Mouse (Mus musculus): Measurements from ENCODE around the gene Ccdc30. TPM values are rescaled to one million over a fixed set of nuclear protein-coding genes. Genes with fewer than 3 reads are reported as not detected.
"Not testable (repeated sequence)": the region's sequence is repeated elsewhere in the genome, so short reads cannot be mapped to it uniquely, and the experiment has no call there.

The Ccdc30 gene
- polyA plus RNA-seq, 1 experiment from 2014 or later: 11.7 TPM

- Histone ChIP-seq H3K4me3 (peak overlapping the region; percentile 100), H3K9ac (replicated peaks) (peak overlapping the region; percentile 66), H3K27ac (replicated peaks) (peak overlapping the region; percentile 87), H3K4me1 (peaks cover 23% of the 10 kb centered on the region), H3K36me3 (peaks cover 7% of the 10 kb centered on the region), H3K27me3 (no peaks in the 10 kb centered on the region), H3K9me3 (no peaks in the 10 kb centered on the region), H3K4me2 (replicated peaks) (peak overlapping the region; percentile 70)
- WGBS: 10% methylated on average over 6 of the region's 6 CpGs
- ATAC-seq (ENCODE audit: low FRiP score, low read depth): no peak
Measured at GRCm38 (mm10) chr4:119295134-119295453, 120.2 kb downstream of the Ccdc30 start.

- H3K36me3 ChIP-seq: peaks cover 7% of the 10 kb centered on the region
- peak within 1 kb of the TSS; percentile 98 for H3K9ac ChIP-seq (replicated peaks)
- H3K4me1 ChIP-seq: peaks cover 23% of the 10 kb centered on the region
- H3K4me2 ChIP-seq (replicated peaks): peak within 1 kb of the TSS; percentile 90
- no peaks in the 10 kb centered on the region for H3K27me3 ChIP-seq
- ATAC-seq (ENCODE audit: low FRiP score, low read depth): peak; percentile 100
- WGBS: under 1% methylated on average over 60 of the region's 61 CpGs
- H3K9me3 ChIP-seq: no peaks in the 10 kb centered on the region
- H3K4me3 ChIP-seq: peak within 1 kb of the TSS; percentile 100
- peak within 1 kb of the TSS; percentile 93 for H3K27ac ChIP-seq (replicated peaks)
Measured at GRCm38 (mm10) chr4:119294415-119295133, 120.7 kb downstream of the Ccdc30 start, which contains the start of gene Ybx1. TSS of gene Ybx1 (minus strand) at chr4:119294604.

- H3K4me1 ChIP-seq: peaks cover 23% of the 10 kb centered on the region
- peak overlapping the region; percentile 98 for H3K9ac ChIP-seq (replicated peaks)
- under 1% methylated on average over 38 of the region's 80 CpGs for WGBS
- H3K9me3 ChIP-seq: no peaks in the 10 kb centered on the region
- H3K27me3 ChIP-seq: no peaks in the 10 kb centered on the region
- peaks cover 7% of the 10 kb centered on the region for H3K36me3 ChIP-seq
- H3K27ac ChIP-seq (replicated peaks): peak overlapping the region; percentile 93
- peak overlapping the region; percentile 90 for H3K4me2 ChIP-seq (replicated peaks)
- ATAC-seq (ENCODE audit: low FRiP score, low read depth): peak; percentile 38
- H3K4me3 ChIP-seq: peak overlapping the region; percentile 100
Measured at GRCm38 (mm10) chr4:119293574-119294258, 121.6 kb downstream of the Ccdc30 start.

DNA sequence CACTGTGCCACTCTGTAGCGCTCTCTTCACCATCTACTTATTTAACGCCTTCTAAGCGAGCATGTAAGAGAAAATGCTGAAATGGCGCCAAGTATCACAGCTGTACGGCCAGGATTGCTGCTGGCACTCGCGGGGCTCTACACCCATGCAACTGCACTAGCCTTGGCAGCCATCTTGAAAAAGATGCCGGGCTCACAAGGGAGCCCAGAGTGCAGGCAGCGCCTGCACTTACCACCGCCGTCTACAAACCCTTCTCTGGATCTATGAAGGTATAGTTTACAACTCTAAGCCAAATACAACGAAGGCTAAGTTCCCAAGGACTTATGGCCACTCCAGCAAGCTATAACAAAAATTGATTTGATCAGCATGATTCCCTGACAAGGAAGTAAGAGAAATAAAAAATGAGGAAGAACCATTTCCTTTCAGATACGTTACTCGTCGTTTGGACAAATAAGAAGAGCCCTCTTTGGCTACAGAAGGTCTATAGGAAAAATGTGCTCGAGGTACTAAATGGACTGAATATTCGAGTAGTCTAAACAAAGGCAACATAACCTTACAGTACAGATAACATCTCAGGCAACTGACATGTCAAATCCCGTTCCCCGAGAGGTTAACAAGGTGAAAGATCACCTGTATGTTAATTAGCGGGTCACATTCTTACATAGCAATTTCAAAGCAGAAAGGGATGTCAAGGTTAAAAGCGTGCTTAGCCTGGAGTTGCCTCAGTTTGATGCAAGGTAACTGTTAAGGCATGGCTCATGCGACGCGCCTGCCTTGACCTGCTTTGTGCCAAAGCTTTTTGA lies 122.3 kb downstream of the Ccdc30 start:
- ATAC-seq (ENCODE audit: low FRiP score, low read depth): no peak
- peak overlapping the region; percentile 100 for H3K4me3 ChIP-seq
- peaks cover 9% of the 10 kb centered on the region for H3K36me3 ChIP-seq
- peak overlapping the region; percentile 93 for H3K27ac ChIP-seq (replicated peaks)
- no peaks in the 10 kb centered on the region for H3K9me3 ChIP-seq
- 2% methylated on average over 24 of the region's 24 CpGs for WGBS
- H3K9ac ChIP-seq (replicated peaks): peak overlapping the region; percentile 98
- H3K27me3 ChIP-seq: no peaks in the 10 kb centered on the region
- H3K4me1 ChIP-seq: peaks cover 23% of the 10 kb centered on the region
- H3K4me2 ChIP-seq (replicated peaks): peak overlapping the region; percentile 90

- Histone ChIP-seq H3K4me2 (replicated peaks) (peak overlapping the region; percentile 90), H3K27ac (replicated peaks) (no peak overlapping the region), H3K9ac (replicated peaks) (peak overlapping the region; percentile 98), H3K27me3 (no peaks in the 10 kb centered on the region), H3K9me3 (no peaks in the 10 kb centered on the region), H3K4me1 (peaks cover 25% of the 10 kb centered on the region), H3K36me3 (peaks cover 14% of the 10 kb centered on the region), H3K4me3 (peak overlapping the region; percentile 100)
- no peak for ATAC-seq (ENCODE audit: low FRiP score, low read depth)
- 86% methylated on average over 1 of the region's 1 CpGs for WGBS
Measured at GRCm38 (mm10) chr4:119291921-119292320, 123.4 kb downstream of the Ccdc30 start.

GRCm38 (mm10) chr4:119285336-119285735 lies 130.0 kb downstream of the Ccdc30 start:
- Histone ChIP-seq H3K27ac (replicated peaks) (no peak overlapping the region), H3K27me3 (no peaks in the 10 kb centered on the region), H3K9me3 (no peaks in the 10 kb centered on the region), H3K4me1 (0 out of 2 replicates have a peak, but pooled peaks cover 3% of the 10 kb centered on the region), H3K9ac (replicated peaks) (no peak overlapping the region), H3K36me3 (peaks cover 61% of the 10 kb centered on the region), H3K4me3 (no peak overlapping the region), H3K4me2 (replicated peaks) (no peak overlapping the region)
- no peak for ATAC-seq (ENCODE audit: low FRiP score, low read depth)
- 88% methylated on average over 2 of the region's 2 CpGs for WGBS

DNA sequence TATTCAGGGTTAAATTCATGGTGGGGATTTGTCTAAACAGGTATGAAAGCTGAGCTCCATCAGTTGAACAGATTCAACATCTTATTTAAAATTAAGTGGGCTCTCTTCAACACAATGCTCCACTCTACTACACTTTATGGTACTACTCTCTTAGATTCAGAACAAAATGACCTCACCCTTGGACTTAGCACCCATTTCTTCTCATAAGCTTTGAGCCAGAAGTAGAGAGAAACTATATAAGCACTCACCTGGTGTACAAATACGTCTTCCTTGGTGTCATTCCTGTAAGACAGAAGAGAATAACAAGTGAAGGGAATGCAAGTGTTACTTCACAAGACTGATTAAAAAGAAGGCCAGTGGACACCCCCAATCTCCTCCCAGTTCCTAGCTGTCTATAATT lies 130.5 kb downstream of the Ccdc30 start:
- peaks cover 66% of the 10 kb centered on the region for H3K36me3 ChIP-seq
- 100% methylated on average over 1 of the region's 1 CpGs for WGBS

DNA sequence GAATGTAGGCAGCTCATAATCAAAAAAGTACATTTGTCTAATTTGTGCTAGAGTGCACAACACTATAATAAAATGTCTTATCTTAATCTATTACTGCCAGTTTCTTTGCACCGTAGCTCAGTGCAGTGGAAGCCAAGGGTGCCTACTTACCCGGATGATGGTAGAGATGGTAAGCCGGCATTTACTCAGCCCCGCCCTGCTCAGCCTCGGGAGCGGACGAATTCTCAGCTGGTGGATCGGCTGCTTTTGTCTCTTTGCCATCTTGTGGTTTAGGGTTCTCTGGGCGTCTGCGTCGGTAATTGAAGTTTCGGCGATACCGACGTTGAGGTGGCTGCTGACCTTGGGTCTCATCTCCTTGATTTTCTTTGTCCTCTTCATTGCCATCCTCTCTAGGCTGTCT lies 136.5 kb downstream of the Ccdc30 start:
- H3K4me2 ChIP-seq (replicated peaks); H3K27ac ChIP-seq (replicated peaks); H3K27me3 ChIP-seq; H3K9ac ChIP-seq (replicated peaks); H3K4me3 ChIP-seq; H3K4me1 ChIP-seq; H3K9me3 ChIP-seq; ATAC-seq (ENCODE audit: low FRiP score, low read depth): not testable (repeated sequence)
- 92% methylated on average over 15 of the region's 15 CpGs for WGBS
- peaks cover 94% of the 10 kb centered on the region for H3K36me3 ChIP-seq

More for the DNA sequence above, 130.5 kb downstream of the Ccdc30 start:
- 0 out of 2 replicates have a peak, but pooled peaks cover 3% of the 10 kb centered on the region for H3K4me1 ChIP-seq
- H3K9ac ChIP-seq (replicated peaks): no peak overlapping the region
- no peak overlapping the region for H3K4me3 ChIP-seq
- no peak overlapping the region for H3K4me2 ChIP-seq (replicated peaks)
- H3K27ac ChIP-seq (replicated peaks): no peak overlapping the region
- no peaks in the 10 kb centered on the region for H3K27me3 ChIP-seq
- ATAC-seq (ENCODE audit: low FRiP score, low read depth): no peak
- no peaks in the 10 kb centered on the region for H3K9me3 ChIP-seq

- Histone ChIP-seq H3K4me1 (no peaks in the 10 kb centered on the region), H3K9ac (replicated peaks) (no peak overlapping the region), H3K9me3 (no peaks in the 10 kb centered on the region), H3K4me2 (replicated peaks) (no peak overlapping the region), H3K27ac (replicated peaks) (no peak overlapping the region), H3K36me3 (peaks cover 93% of the 10 kb centered on the region), H3K27me3 (no peaks in the 10 kb centered on the region), H3K4me3 (no peak overlapping the region)
- ATAC-seq (ENCODE audit: low FRiP score, low read depth): no peak
- 86% methylated on average over 2 of the region's 2 CpGs for WGBS
Measured at GRCm38 (mm10) chr4:119275726-119276125, 139.6 kb downstream of the Ccdc30 start.

GRCm38 (mm10) chr4:119275226-119275625 lies 140.1 kb downstream of the Ccdc30 start:
- H3K4me1 ChIP-seq: no peaks in the 10 kb centered on the region

DNA sequence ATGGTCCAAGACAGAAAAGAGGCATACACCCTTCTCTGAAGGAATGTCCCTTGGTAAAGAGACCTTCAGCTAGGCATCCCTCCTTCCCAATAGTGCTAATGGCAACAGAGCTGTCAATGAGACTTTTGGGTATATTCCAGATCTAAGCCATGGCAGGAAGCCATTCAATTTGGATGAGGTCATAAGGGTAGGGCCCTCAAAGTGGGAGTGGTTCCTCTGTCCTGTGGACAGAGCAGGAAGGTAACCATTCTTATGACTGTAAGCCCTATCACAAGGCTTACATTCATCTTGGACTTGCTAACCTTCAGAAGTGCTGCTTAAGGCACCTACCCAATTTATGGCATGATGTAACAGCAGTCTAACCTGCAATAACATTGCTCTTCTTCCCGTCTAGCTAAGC lies 140.7 kb downstream of the Ccdc30 start:
- no peak for ATAC-seq (ENCODE audit: low FRiP score, low read depth)
- no peaks in the 10 kb centered on the region for H3K9me3 ChIP-seq
- H3K4me1 ChIP-seq: no peaks in the 10 kb centered on the region
- H3K27me3 ChIP-seq: no peaks in the 10 kb centered on the region
- H3K9ac ChIP-seq (replicated peaks): no peak overlapping the region
- peaks cover 94% of the 10 kb centered on the region for H3K36me3 ChIP-seq
- 93% methylated on average over 1 of the region's 1 CpGs for WGBS
- H3K27ac ChIP-seq (replicated peaks): no peak overlapping the region
- H3K4me2 ChIP-seq (replicated peaks): no peak overlapping the region
- H3K4me3 ChIP-seq: no peak overlapping the region

More at GRCm38 (mm10) chr4:119275226-119275625, 140.1 kb downstream of the Ccdc30 start:
- Histone ChIP-seq H3K36me3 (peaks cover 94% of the 10 kb centered on the region), H3K27me3 (no peaks in the 10 kb centered on the region), H3K4me3 (no peak overlapping the region), H3K4me2 (replicated peaks) (no peak overlapping the region), H3K9ac (replicated peaks) (no peak overlapping the region), H3K9me3 (no peaks in the 10 kb centered on the region), H3K27ac (replicated peaks) (no peak overlapping the region)
- WGBS: 92% methylated on average over 2 of the region's 2 CpGs
- no peak for ATAC-seq (ENCODE audit: low FRiP score, low read depth)
